Mouse (Mus musculus): ENCODE results near the gene Aif1. TPM values are rescaled to one million over a fixed set of nuclear protein-coding genes. Genes with fewer than 3 reads are reported as not detected.

The Aif1 gene
- polyA plus RNA-seq, 1 experiment from 2014 or later, result 7.4 TPM

DNA sequence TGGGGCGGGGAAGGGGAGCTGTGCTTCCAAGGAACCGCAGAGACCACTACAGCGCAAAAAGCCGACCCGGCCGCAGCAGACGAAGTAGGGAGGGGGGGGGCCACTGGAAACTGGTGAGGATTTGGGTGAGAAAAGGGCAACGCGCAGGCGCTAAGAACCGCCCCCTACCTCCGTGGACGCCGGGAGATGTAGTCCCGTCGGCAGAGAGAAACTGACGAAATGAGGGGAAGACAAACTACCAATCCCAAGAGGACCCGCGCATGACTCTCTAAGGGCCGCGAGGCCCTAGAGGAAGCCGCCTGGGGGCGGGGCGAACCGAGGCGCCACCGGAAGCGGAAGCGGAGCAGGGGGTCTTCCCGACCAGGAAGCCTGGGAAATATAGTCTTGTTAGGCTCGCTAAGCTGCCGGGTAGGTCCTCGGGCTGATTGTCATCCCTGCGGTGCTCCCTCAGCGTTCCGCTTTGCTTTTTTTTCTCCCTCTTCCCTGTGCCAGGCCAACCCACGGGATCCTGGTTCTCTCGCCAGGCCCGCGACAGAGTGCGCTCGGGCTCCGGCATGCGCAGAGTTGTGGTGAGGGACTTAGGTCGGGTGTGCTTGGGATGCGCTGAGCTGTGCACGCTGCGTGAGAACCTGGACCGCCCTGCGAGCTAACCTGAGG lies 54.6 kb downstream of the Aif1 start, which contains the start of gene Gpank1:
TSS of gene Gpank1 (plus strand) at position 313 of the 657 bp plus-strand sequence.
- H3K4me2 ChIP-seq, result peak within 1 kb of the TSS; percentile 81
- ATAC-seq (ENCODE audit: low FRiP score, low read depth), result peak; percentile 95
- peak within 1 kb of the TSS; percentile 93 for H3K9ac ChIP-seq
- peaks cover 36% of the 10 kb centered on the region for H3K36me3 ChIP-seq
- peak within 1 kb of the TSS; percentile 91 for H3K27ac ChIP-seq (replicated peaks)
- H3K27me3 ChIP-seq, result no peaks in the 10 kb centered on the region
- H3K9me3 ChIP-seq, result no peaks in the 10 kb centered on the region
- H3K4me3 ChIP-seq, result peak within 1 kb of the TSS; percentile 99
- WGBS, result under 1% methylated on average over 50 of the region's 50 CpGs
- H3K4me1 ChIP-seq (replicated peaks), result peaks cover 35% of the 10 kb centered on the region

Small RNA genes within 50 kb of the gene (microRNA-seq; reads per million reads assigned to microRNA genes)
- gene Mir6973a (not detected), gene Mir6974 (not detected)

Other genes with a start within 250 kb of the Aif1 start
- gene Neu1, start 244.8 kb downstream of the Aif1 start, polyA plus RNA-seq (2015; fragmentation: Nextera tagmentation; extraction: Ambion mirVana), result 35.9 and 38.3 TPM in 2 replicates
- gene Hspa1b, start 216.8 kb downstream of the Aif1 start, polyA plus RNA-seq (2015; fragmentation: Nextera tagmentation; extraction: Ambion mirVana), result 0.31 and 0.51 TPM in 2 replicates
- 1.0 TPM in 1 of 2 replicates, not detected in the other for gene Gm20481, start 206.2 kb downstream of the Aif1 start, polyA plus RNA-seq (2015; fragmentation: Nextera tagmentation; extraction: Ambion mirVana)
- gene Hspa1a, start 203.9 kb downstream of the Aif1 start, polyA plus RNA-seq (2015; fragmentation: Nextera tagmentation; extraction: Ambion mirVana), result 12.0 and 13.1 TPM in 2 replicates
- gene Hspa1l, start 203.4 kb downstream of the Aif1 start, polyA plus RNA-seq (2015; fragmentation: Nextera tagmentation; extraction: Ambion mirVana), result 1.3 and 1.8 TPM in 2 replicates
- 109 and 113 TPM in 2 replicates for gene Lsm2, start 194.2 kb downstream of the Aif1 start, polyA plus RNA-seq (2015; fragmentation: Nextera tagmentation; extraction: Ambion mirVana)
- 60.4 and 68.7 TPM in 2 replicates for gene Vars, start 175.1 kb downstream of the Aif1 start, polyA plus RNA-seq (2015; fragmentation: Nextera tagmentation; extraction: Ambion mirVana)
- gene Vwa7, start 159.5 kb downstream of the Aif1 start, polyA plus RNA-seq (2015; fragmentation: Nextera tagmentation; extraction: Ambion mirVana), result 0.14 TPM in 2 replicates
- gene Sapcd1, start 148.1 kb downstream of the Aif1 start, polyA plus RNA-seq (2015; fragmentation: Nextera tagmentation; extraction: Ambion mirVana), result 1.6 and 2.3 TPM in 2 replicates
- 1.6 and 3.4 TPM in 2 replicates for gene Msh5, start 129.3 kb downstream of the Aif1 start, polyA plus RNA-seq (2015; fragmentation: Nextera tagmentation; extraction: Ambion mirVana)
- 87.4 TPM in 2 replicates for gene Clic1, start 126.1 kb downstream of the Aif1 start, polyA plus RNA-seq (2015; fragmentation: Nextera tagmentation; extraction: Ambion mirVana)
- 349 and 367 TPM in 2 replicates for gene Ddah2, start 117.0 kb downstream of the Aif1 start, polyA plus RNA-seq (2015; fragmentation: Nextera tagmentation; extraction: Ambion mirVana)
- 0.18 TPM in 1 of 2 replicates, not detected in the other for gene Ly6g6c, start 110.7 kb downstream of the Aif1 start, polyA plus RNA-seq (2015; fragmentation: Nextera tagmentation; extraction: Ambion mirVana)
- 0.22 and 0.25 TPM in 2 replicates for gene Mpig6b, start 109.9 kb downstream of the Aif1 start, polyA plus RNA-seq (2015; fragmentation: Nextera tagmentation; extraction: Ambion mirVana)
- 0.43 and 0.53 TPM in 2 replicates for gene Ly6g6e, start 99.2 kb downstream of the Aif1 start, polyA plus RNA-seq (2015; fragmentation: Nextera tagmentation; extraction: Ambion mirVana)
- gene Ly6g6d, start 98.0 kb downstream of the Aif1 start, polyA plus RNA-seq (2015; fragmentation: Nextera tagmentation; extraction: Ambion mirVana), result 1.2 and 1.8 TPM in 2 replicates
- 0.24 TPM in 1 of 2 replicates, not detected in the other for gene Ly6g6f, start 90.5 kb downstream of the Aif1 start, polyA plus RNA-seq (2015; fragmentation: Nextera tagmentation; extraction: Ambion mirVana)
- 102 and 106 TPM in 2 replicates for gene Abhd16a, start 86.8 kb downstream of the Aif1 start, polyA plus RNA-seq (2015; fragmentation: Nextera tagmentation; extraction: Ambion mirVana)
- not detected in 2 replicates for gene Ly6g5c, start 67.8 kb downstream of the Aif1 start, polyA plus RNA-seq (2015; fragmentation: Nextera tagmentation; extraction: Ambion mirVana)
- 1.1 and 1.2 TPM in 2 replicates for gene Ly6g5b, start 60.6 kb downstream of the Aif1 start, polyA plus RNA-seq (2015; fragmentation: Nextera tagmentation; extraction: Ambion mirVana)
- gene Gpank1, start 54.6 kb downstream of the Aif1 start, polyA plus RNA-seq (2015; fragmentation: Nextera tagmentation; extraction: Ambion mirVana), result 24.3 and 25.4 TPM in 2 replicates
- 308 and 311 TPM in 2 replicates for gene Csnk2b, start 54.0 kb downstream of the Aif1 start, polyA plus RNA-seq (2015; fragmentation: Nextera tagmentation; extraction: Ambion mirVana)
- gene D17H6S53E, start 49.7 kb downstream of the Aif1 start, polyA plus RNA-seq (2015; fragmentation: Nextera tagmentation; extraction: Ambion mirVana), result 9.3 and 10.8 TPM in 2 replicates
- gene Apom, start 44.0 kb downstream of the Aif1 start, polyA plus RNA-seq (2015; fragmentation: Nextera tagmentation; extraction: Ambion mirVana), result 0.21 and 0.79 TPM in 2 replicates
- 70.0 and 75.7 TPM in 2 replicates for gene Bag6, start 40.9 kb downstream of the Aif1 start, polyA plus RNA-seq (2015; fragmentation: Nextera tagmentation; extraction: Ambion mirVana)
- gene Prrc2a, start 11.2 kb downstream of the Aif1 start, polyA plus RNA-seq (2015; fragmentation: Nextera tagmentation; extraction: Ambion mirVana), result 175 and 181 TPM in 2 replicates
- 5.6 and 13.9 TPM in 2 replicates for gene Lst1, start 12.4 kb upstream of the Aif1 start, polyA plus RNA-seq (2015; fragmentation: Nextera tagmentation; extraction: Ambion mirVana)
- 0.84 and 0.97 TPM in 2 replicates for gene Ltb, start 18.4 kb upstream of the Aif1 start, polyA plus RNA-seq (2015; fragmentation: Nextera tagmentation; extraction: Ambion mirVana)
- 0.13 TPM in 1 of 2 replicates, not detected in the other for gene Tnf, start 25.9 kb upstream of the Aif1 start, polyA plus RNA-seq (2015; fragmentation: Nextera tagmentation; extraction: Ambion mirVana)
- gene Lta, start 29.3 kb upstream of the Aif1 start, polyA plus RNA-seq (2015; fragmentation: Nextera tagmentation; extraction: Ambion mirVana), result 0.39 and 0.42 TPM in 2 replicates
- 0.43 and 0.55 TPM in 2 replicates for gene Gm16181, start 44.8 kb upstream of the Aif1 start, polyA plus RNA-seq (2015; fragmentation: Nextera tagmentation; extraction: Ambion mirVana)
- 99.1 and 110 TPM in 2 replicates for gene Atp6v1g2, start 57.6 kb upstream of the Aif1 start, polyA plus RNA-seq (2015; fragmentation: Nextera tagmentation; extraction: Ambion mirVana)
- gene Nfkbil1, start 59.7 kb upstream of the Aif1 start, polyA plus RNA-seq (2015; fragmentation: Nextera tagmentation; extraction: Ambion mirVana), result 10.8 and 12.0 TPM in 2 replicates
- 361 and 365 TPM in 2 replicates for gene Ddx39b, start 65.7 kb upstream of the Aif1 start, polyA plus RNA-seq (2015; fragmentation: Nextera tagmentation; extraction: Ambion mirVana)
- gene H2-D1, start 86.7 kb upstream of the Aif1 start, polyA plus RNA-seq (2015; fragmentation: Nextera tagmentation; extraction: Ambion mirVana), result 118 and 128 TPM in 2 replicates
- gene H2-Q1, start 144.3 kb upstream of the Aif1 start, polyA plus RNA-seq (2015; fragmentation: Nextera tagmentation; extraction: Ambion mirVana), result 0.39 and 0.58 TPM in 2 replicates
- gene H2-Q2, start 166.2 kb upstream of the Aif1 start, polyA plus RNA-seq (2015; fragmentation: Nextera tagmentation; extraction: Ambion mirVana), result 2.5 and 3.1 TPM in 2 replicates
- 1.0 and 1.7 TPM in 2 replicates for gene H2-Q4, start 203.5 kb upstream of the Aif1 start, polyA plus RNA-seq (2015; fragmentation: Nextera tagmentation; extraction: Ambion mirVana)
- 0.60 and 1.5 TPM in 2 replicates for gene H2-Q6, start 248.8 kb upstream of the Aif1 start, polyA plus RNA-seq (2015; fragmentation: Nextera tagmentation; extraction: Ambion mirVana)